Mouse (Mus musculus): ENCODE measurements at regions not wholly inside any gene's neighbourhood (a gene's known extent, or its start where the extent isn't known, plus 50 kb on each side); places are given as distances from the start of the nearest gene placed in this dataset.

DNA sequence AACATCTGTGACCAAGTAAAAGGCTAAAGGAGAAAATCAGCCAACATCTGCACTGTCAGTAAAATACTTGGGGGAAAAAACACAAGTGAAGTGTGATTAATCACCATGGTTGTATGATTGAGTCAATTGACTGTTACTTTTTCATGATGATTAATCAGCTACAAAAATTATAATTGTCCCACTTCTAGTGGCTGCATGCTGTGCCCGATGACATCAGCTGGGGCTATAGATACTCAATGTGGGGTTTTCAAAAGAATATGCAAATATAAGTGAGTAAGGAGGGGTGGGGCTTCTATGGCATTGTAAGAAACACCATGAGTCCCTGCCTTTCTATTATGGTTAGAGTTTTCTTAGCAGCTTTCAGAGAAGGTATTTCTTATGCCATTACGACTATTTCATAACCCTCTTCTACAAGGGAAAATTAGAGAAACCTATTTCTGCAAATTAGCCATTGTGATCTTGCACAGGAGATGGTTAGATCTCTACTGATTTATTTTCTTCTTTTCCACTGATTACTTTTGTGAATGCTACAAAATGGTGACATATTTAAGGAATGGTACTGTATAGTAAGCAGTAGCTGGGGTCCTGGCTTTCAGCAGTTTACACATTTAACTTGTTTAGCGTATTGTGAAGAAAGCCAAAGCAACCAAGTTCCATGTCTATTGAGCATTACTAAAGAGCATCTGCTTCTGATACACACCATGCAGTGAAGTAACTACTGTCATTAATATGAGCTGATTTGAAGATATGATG lies 660.1 kb upstream of the Pou3f2 start:
- TF ChIP-seq CTCF (IDR thresholded peaks at IDR 0.05; ENCODE audit: borderline replicate concordance, insufficient read depth, low read depth, low read length) (no peak), POLR2A (IDR thresholded peaks at IDR 0.05; ENCODE audit: borderline replicate concordance, insufficient read depth, low read length) (no peak)

Measured in cerebellum, adult 2 months (tissue).